Mouse (Mus musculus) myocyte (in vitro differentiated cells): Measurements from ENCODE around the gene Slc12a3. TPM values are rescaled to one million over a fixed set of nuclear protein-coding genes. Genes with fewer than 3 reads are reported as not detected.

ENCODE experiments used
- H3K27me3 ChIP-seq: one replicate; pipeline ENCODE4 v1.6.1; 2011; ENCODE audit not compliant: control insufficient read depth, insufficient read depth, insufficient read length
- H3K36me3 ChIP-seq: one replicate; pipeline ENCODE4 v1.6.1; 2011; ENCODE audit not compliant: control insufficient read depth, insufficient read depth
- H3K4me2 ChIP-seq: one replicate; pipeline ENCODE4 v1.6.1; 2011; ENCODE audit warnings: low read depth, control low read depth
- H3K4me3 ChIP-seq: one replicate; pipeline ENCODE4 v1.5.1; 2011; ENCODE audit warnings: mild to moderate bottlenecking, control low read depth, moderate library complexity
- H3K79me2 ChIP-seq: one replicate; pipeline ENCODE4 v1.6.1; 2011; ENCODE audit not compliant: control insufficient read depth, insufficient read depth
- H3ac ChIP-seq: one replicate; pipeline ENCODE4 v1.6.1; 2011; ENCODE audit not compliant: control insufficient read depth, insufficient read length
- CEBPB ChIP-seq: IDR thresholded peaks from 2 replicates; pipeline ENCODE4 v1.6.1; 2011; ENCODE audit warnings: mild to moderate bottlenecking, moderate library complexity; ENCODE audit not compliant: poor library complexity, insufficient read depth, severe bottlenecking
- E2F4 ChIP-seq: IDR thresholded peaks from one replicate; pipeline ENCODE4 v1.6.1; 2011; ENCODE audit warnings: mild to moderate bottlenecking, control low read depth, moderate library complexity; ENCODE audit not compliant: insufficient read depth
- MAX ChIP-seq: IDR thresholded peaks from one replicate; pipeline ENCODE4 v1.6.1; 2011; ENCODE audit warnings: low read depth, mild to moderate bottlenecking, control low read depth
- MYOD1 ChIP-seq, 3 experiments: IDR thresholded peaks; one replicate each; pipeline ENCODE4 v1.6.1; 2011; ENCODE audit warnings: control low read depth in 2 of 3, low read depth in 2 of 3, mild to moderate bottlenecking in 2 of 3, moderate library complexity in 1 of 3; ENCODE audit not compliant: insufficient read length in 2 of 3, control insufficient read depth in 1 of 3
- MYOG ChIP-seq, 3 experiments: IDR thresholded peaks; one replicate each; pipeline ENCODE4 v1.6.1; 2011; ENCODE audit warnings: control low read depth in 2 of 3, low read depth in 2 of 3, mild to moderate bottlenecking in 2 of 3; ENCODE audit not compliant: insufficient read length in 2 of 3, control insufficient read depth in 1 of 3, insufficient read depth in 1 of 3
- POLR2A ChIP-seq: IDR thresholded peaks from one replicate; pipeline ENCODE4 v1.6.1; 2011; ENCODE audit warnings: low read depth, mild to moderate bottlenecking, control low read depth, moderate library complexity; ENCODE audit not compliant: insufficient read length
- POLR2AphosphoS2 ChIP-seq: IDR thresholded peaks from one replicate; pipeline ENCODE4 v1.6.1; 2011; ENCODE audit warnings: low read depth, control low read depth; ENCODE audit not compliant: insufficient read length
- REST ChIP-seq: IDR thresholded peaks from one replicate; pipeline ENCODE4 v1.6.1; 2011; ENCODE audit warnings: mild to moderate bottlenecking, control low read depth, moderate library complexity; ENCODE audit not compliant: insufficient read depth, insufficient read length
- SRF ChIP-seq: IDR thresholded peaks from one replicate; pipeline ENCODE4 v1.6.1; 2011; ENCODE audit warnings: low read depth; ENCODE audit not compliant: control insufficient read depth, insufficient read length
- TCF12 ChIP-seq: IDR thresholded peaks from one replicate; pipeline ENCODE4 v1.6.1; 2011; ENCODE audit warnings: mild to moderate bottlenecking, control low read depth; ENCODE audit not compliant: poor library complexity, insufficient read depth, severe bottlenecking
- TCF3 ChIP-seq: IDR thresholded peaks from one replicate; pipeline ENCODE4 v1.6.1; 2011; ENCODE audit warnings: low read depth, control low read depth; ENCODE audit not compliant: insufficient read length
- USF1 ChIP-seq: IDR thresholded peaks from one replicate; pipeline ENCODE4 v1.6.1; 2011; ENCODE audit warnings: low read depth, mild to moderate bottlenecking, control low read depth, moderate library complexity
- polyA plus RNA-seq: library from polyadenylated mRNA; unstranded; fragments of >200 nt; fragmentation: generic; extraction: Trizol; gene quantifications from one replicate; pipeline ENCODE4 v1.2.1, GENCODE M21; 2012; ENCODE audit warnings: missing spikeins

Slc12a3 gene
- polyA plus RNA-seq, 1 experiment, result 0.04 TPM

DNA sequence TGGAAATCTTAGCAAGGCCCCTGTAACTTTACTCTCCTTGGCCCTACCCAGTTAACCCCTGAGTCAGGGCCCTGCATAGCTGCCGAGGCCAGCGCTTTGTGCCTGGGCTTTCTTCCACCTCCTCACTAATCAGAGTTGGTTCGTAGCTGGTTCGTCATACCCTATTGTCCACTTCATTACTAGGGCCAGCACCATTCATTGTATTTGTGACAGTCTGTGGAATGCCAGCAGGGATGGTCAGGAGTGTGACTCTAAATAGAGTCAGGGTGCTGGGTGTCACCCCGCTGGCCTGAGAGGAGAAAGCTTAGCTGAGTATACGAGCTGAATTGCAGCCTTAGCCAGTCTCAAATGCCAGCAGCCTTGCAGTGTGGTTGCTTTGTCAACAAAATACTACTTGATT, 31.9 kb upstream of the Slc12a3 start:
- Histone ChIP-seq H3ac (no peak overlapping the region), H3K36me3 (peaks cover 22% of the 10 kb centered on the region), H3K4me3 (no peak overlapping the region), H3K4me2 (no peak overlapping the region), H3K27me3 (no peaks in the 10 kb centered on the region), H3K79me2 (no peaks in the 10 kb centered on the region)
- TF ChIP-seq MYOG (IDR thresholded peaks at IDR 0.05; ENCODE audit: control insufficient read depth in 1 of 3, insufficient read depth in 1 of 3, insufficient read length in 2 of 3, low read depth in 2 of 3) (no peak), SRF (no peak), USF1 (no peak), CEBPB (no peak), POLR2A (no peak), E2F4 (no peak), REST (no peak), POLR2AphosphoS2 (no peak), MYOD1 (IDR thresholded peaks at IDR 0.05; ENCODE audit: control insufficient read depth in 1 of 3, insufficient read length in 2 of 3, low read depth in 2 of 3) (no peak), TCF3 (no peak), TCF12 (no peak), MAX (no peak)

GRCm38 (mm10) chr8:94300809-94301208, 28.2 kb upstream of the Slc12a3 start:
- H3K79me2 ChIP-seq, result no peaks in the 10 kb centered on the region

GRCm38 (mm10) chr8:94304412-94304811, 24.6 kb upstream of the Slc12a3 start:
- Histone ChIP-seq H3K79me2 (no peaks in the 10 kb centered on the region), H3ac (no peak overlapping the region), H3K4me2 (no peak overlapping the region), H3K36me3 (peaks cover 37% of the 10 kb centered on the region), H3K27me3 (no peaks in the 10 kb centered on the region), H3K4me3 (no peak overlapping the region)
- no peak for TF ChIP-seq POLR2AphosphoS2
- no peak for TF ChIP-seq E2F4
- no peak for TF ChIP-seq MYOD1 (IDR thresholded peaks at IDR 0.05; ENCODE audit: control insufficient read depth in 1 of 3, insufficient read length in 2 of 3, low read depth in 2 of 3)
- TF ChIP-seq TCF12, result no peak
- no peak for TF ChIP-seq REST
- no peak for TF ChIP-seq CEBPB
- TF ChIP-seq SRF, result no peak
- no peak for TF ChIP-seq POLR2A

More at GRCm38 (mm10) chr8:94300809-94301208, 28.2 kb upstream of the Slc12a3 start:
- Histone ChIP-seq H3K27me3 (no peaks in the 10 kb centered on the region), H3ac (no peak overlapping the region), H3K4me3 (no peak overlapping the region), H3K4me2 (no peak overlapping the region), H3K36me3 (peaks cover 42% of the 10 kb centered on the region)
- no peak for TF ChIP-seq E2F4
- no peak for TF ChIP-seq POLR2AphosphoS2
- TF ChIP-seq SRF, result no peak
- TF ChIP-seq USF1, result no peak
- no peak for TF ChIP-seq MYOG (IDR thresholded peaks at IDR 0.05; ENCODE audit: control insufficient read depth in 1 of 3, insufficient read depth in 1 of 3, insufficient read length in 2 of 3, low read depth in 2 of 3)
- no peak for TF ChIP-seq POLR2A
- TF ChIP-seq MAX, result no peak
- TF ChIP-seq TCF12, result no peak
- no peak for TF ChIP-seq TCF3
- no peak for TF ChIP-seq MYOD1 (IDR thresholded peaks at IDR 0.05; ENCODE audit: control insufficient read depth in 1 of 3, insufficient read length in 2 of 3, low read depth in 2 of 3)
- TF ChIP-seq CEBPB, result no peak
- no peak for TF ChIP-seq REST

- no peak overlapping the region for H3ac ChIP-seq
- H3K27me3 ChIP-seq, result no peaks in the 10 kb centered on the region
- H3K36me3 ChIP-seq, result peaks cover 29% of the 10 kb centered on the region
- H3K4me2 ChIP-seq, result no peak overlapping the region
- H3K4me3 ChIP-seq, result no peak overlapping the region
- TF ChIP-seq USF1 (no peak), REST (no peak), CEBPB (no peak), TCF3 (no peak), MYOD1 (IDR thresholded peaks at IDR 0.05; ENCODE audit: control insufficient read depth in 1 of 3, insufficient read length in 2 of 3, low read depth in 2 of 3) (no peak), E2F4 (no peak), TCF12 (no peak), MYOG (IDR thresholded peaks at IDR 0.05; ENCODE audit: control insufficient read depth in 1 of 3, insufficient read depth in 1 of 3, insufficient read length in 2 of 3, low read depth in 2 of 3) (no peak), POLR2A (no peak)
- H3K79me2 ChIP-seq, result no peaks in the 10 kb centered on the region
Measured at GRCm38 (mm10) chr8:94306989-94307513, 21.9 kb upstream of the Slc12a3 start.

DNA sequence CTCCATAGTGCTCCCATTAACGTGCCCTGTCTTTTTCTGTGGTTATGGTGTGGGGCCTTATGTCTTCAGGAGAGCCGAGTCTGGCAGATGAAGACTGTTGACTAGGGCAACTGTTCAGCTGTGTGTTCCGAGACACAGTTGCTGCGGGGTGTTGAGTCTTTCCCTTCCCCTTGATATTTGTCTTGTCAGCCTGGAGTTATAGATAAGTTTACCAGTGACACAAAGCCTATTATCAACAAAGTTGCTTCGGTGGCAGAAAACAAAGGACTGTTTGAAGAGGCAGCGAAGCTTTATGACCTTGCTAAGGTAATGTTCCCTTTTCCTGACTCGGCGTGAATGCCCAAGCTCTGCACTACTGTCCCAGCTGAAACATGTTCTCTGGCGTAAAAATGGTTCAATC, 21.3 kb upstream of the Slc12a3 start:
- no peak for TF ChIP-seq TCF12
- H3ac ChIP-seq, result no peak overlapping the region
- no peak overlapping the region for H3K4me3 ChIP-seq
- no peaks in the 10 kb centered on the region for H3K27me3 ChIP-seq
- no peak overlapping the region for H3K4me2 ChIP-seq
- no peaks in the 10 kb centered on the region for H3K79me2 ChIP-seq
- peaks cover 23% of the 10 kb centered on the region for H3K36me3 ChIP-seq
